Mouse (Mus musculus) granulocyte monocyte progenitor cell, adult 5-6 weeks (primary cell): ENCODE data around the gene Foxi2. TPM values are rescaled to one million over a fixed set of nuclear protein-coding genes. Genes with fewer than 3 reads are reported as not detected.

Experiments
- ATAC-seq: replicated peaks from 2 replicates; pipeline ENCODE4 v1.8.0; 2016; ENCODE audit warnings: mild to moderate bottlenecking, moderate TSS enrichment, inconsistent platforms; ENCODE audit not compliant: poor library complexity, severe bottlenecking
- total RNA-seq, 2 experiments: library from RNA; stranded (forward) in 1 of 2; stranded (reverse) in 1 of 2; fragments of 200-712, 200-1000 nt in 1 of 2; fragments of >200 nt in 1 of 2; fragmentation: Nextera tagmentation in 1 of 2; gene quantifications; 2 replicates each; pipeline ENCODE4 v1.2.3; 2014 to 2017

The Foxi2 gene
- total RNA-seq (2014; fragmentation: Nextera tagmentation) = not detected in 2 replicates
- not detected in 2 replicates for total RNA-seq (2017)

DNA sequence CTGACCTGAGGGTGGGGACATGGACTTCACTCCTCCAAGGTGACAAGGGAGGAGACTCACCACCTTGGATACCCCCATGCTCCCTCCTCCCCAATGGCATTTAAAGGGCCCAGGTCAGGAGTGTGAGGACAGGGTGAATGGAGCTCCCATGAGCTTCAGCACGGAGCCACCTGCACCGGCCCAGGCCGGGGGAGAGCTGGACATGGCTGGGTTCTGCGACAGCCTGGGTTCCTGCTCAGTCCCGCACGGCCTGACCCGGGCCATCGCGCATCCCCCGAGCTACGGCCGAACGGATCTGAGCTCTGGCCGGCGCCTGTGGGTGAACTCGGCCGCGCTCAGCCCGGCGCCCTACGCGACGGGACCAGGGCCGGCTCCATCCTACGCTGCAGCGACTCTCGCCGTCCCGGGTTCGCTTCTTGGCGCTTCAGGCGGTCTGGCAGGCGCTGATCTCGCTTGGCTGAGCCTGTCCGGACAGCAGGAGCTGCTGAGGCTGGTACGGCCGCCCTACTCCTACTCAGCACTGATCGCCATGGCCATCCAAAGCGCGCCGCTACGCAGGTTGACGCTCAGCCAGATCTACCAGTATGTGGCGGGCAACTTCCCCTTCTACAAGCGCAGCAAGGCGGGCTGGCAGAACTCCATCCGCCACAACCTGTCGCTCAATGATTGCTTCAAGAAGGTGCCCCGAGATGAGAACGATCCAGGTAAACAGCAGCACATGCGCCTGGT is at the start of gene Foxi2:
Foxi2 (plus strand) TSS at position 72 of the 729 bp plus-strand sequence.
- ATAC-seq = peak; percentile 48

DNA sequence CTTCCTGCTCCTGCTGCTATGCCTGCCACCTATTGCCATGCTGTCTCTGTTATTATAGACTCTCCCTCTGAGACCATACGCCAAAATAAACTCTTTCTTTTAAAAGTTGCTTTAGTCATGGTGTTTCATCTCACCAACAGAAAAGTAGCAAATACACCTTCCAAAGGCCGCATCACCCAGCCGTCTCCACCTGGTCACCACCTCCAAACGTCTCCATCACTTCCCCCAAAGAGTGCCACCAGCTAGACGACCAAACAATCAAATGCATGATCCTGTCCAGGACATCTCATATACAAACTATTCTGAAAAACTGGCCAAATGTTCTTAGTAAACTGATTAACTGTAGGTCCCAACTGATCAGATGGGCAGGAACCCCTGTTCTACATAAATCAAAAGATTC is 45.5 kb upstream of the Foxi2 start:
- ATAC-seq = no peak

DNA sequence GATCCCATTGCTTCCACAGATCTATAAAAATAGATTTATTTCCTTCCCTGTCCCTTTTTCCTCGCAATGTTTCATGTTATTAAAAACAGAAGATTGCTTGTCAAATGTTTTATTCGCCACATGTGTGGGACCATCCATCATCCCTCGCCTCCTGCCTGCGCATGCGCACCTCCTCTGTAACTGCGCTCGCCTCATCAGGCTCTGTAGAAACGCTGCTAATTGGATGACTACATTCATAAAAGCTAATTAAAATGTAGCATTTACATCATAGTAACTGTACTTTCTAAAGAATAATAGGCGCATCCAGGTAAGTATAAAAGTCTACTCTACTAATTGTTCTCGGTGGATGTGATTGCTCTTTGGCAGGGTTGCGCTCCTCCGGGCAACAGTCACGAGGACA is 34.1 kb upstream of the Foxi2 start:
- no peak for ATAC-seq

DNA sequence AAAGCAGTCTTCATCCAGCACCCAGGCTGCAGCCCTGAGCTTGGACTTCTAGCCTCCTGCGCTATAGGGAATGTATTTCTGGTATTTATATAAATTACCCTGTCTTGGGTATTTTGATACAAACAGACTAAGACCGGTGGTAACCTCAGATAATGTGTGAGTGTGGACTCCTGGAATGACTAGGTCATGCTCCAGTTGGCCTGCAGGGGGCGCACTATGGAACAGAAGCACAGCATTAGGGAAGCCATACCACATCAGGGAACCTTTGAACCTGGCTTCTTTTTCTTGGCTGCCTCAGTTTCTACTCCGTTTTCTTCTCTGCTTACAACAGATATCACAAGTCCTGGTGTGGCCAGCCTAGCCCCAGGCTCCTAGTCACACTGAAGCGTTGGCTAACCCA is 33.2 kb upstream of the Foxi2 start:
- ATAC-seq = no peak; the same call in 1 of the 2 replicates

DNA sequence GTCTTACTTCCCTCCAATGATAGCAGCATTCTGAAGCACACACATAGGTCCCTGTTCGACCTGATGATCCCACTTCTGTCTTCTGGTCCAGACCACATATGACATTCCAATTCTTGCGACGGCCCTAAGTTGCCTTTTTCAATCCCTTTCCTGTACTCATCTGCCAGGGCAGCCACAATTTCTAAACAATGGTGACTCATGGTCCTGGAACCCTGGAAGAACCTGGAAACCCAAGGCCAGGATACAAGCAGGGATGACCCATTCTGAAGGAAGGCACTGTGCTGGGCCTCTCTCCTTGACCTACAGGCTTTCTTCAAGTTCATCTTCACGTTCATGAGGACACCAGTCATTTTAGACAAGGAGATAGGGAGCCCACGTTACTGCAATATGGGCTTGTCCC is 31.8 kb upstream of the Foxi2 start:
- ATAC-seq = no peak

DNA sequence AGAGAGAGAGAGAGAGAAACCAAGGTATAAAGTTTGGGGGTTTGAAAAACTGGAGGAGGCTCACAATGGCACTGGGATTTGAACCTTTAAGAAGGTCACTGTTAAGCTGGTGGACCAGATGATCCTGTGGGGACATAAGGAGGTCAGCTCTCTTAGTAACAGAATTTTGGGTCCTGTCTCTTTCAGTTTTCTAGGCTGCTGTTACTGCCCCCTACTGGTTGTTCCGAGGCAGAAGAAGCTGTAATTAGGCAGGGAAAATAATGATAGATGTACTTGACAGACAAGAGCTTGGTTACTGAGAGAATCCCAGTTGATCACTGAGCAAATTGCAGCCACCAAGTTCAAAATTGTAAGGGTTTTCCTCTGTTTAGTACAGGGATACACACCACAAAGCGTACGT is 21.1 kb upstream of the Foxi2 start:
- ATAC-seq = no peak

DNA sequence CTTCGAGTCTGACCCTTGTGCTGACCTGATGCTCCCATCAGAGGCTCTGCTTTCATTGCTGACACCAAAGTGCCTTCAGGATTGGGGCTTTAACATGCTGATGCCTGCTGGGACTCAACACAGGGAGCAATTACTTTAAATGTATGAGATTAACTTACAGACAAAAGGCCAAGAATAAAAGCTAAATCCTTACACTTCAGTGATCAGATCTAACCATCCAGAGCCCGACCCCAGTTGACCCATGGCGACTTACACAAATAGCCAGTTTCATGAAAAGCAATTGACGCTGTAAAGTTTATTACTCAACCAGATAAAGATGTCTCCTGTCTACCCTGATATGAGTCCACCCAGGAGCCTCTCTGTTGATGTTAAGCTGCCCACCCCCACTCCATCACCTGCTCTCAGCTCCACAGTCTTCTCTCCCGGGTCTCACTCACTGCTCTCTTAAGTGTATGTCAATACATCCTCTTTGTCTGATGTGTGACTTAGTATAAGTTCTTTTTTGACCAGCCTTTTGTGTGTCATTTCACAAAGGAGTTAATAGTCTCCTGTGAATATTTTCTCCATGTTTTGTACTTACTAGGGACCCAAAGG is 17.1 kb upstream of the Foxi2 start:
- no peak for ATAC-seq

DNA sequence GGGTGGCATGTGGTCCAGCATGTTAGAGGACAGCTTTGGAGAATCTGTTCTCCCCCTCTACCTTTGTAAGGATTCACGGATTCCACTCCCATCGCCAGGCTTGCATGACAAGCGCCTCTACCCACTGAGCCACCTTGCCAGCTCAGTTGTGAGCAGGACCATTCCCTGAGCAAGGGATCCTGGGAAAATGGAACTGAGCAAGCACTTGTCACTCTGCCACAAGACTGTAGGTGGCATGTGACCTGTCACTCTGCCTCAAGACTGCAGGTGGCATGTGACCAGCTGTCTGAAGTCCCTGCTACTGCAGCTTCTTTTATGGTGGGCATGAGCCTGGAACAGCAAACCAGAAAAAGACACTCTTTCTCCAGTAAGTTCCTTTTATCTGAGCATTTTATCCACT is 15.7 kb upstream of the Foxi2 start:
- no peak for ATAC-seq

DNA sequence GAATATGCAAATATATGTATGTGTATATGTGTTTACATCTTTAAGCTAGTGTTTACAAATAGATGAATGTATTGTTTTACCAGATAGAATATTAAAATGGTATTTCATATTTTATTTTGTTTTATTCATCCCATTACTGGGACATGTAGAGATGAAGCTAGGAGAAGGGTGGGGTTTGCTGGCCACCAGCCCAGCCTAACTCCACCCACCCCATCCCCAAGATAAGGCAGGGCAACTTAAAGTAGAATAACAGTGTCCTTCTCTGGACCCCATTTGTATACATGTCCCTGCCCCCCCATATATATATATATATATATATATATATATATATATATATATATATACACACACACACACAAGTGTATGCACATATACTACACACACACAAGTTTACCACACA is 14.9 kb upstream of the Foxi2 start:
- no peak for ATAC-seq

DNA sequence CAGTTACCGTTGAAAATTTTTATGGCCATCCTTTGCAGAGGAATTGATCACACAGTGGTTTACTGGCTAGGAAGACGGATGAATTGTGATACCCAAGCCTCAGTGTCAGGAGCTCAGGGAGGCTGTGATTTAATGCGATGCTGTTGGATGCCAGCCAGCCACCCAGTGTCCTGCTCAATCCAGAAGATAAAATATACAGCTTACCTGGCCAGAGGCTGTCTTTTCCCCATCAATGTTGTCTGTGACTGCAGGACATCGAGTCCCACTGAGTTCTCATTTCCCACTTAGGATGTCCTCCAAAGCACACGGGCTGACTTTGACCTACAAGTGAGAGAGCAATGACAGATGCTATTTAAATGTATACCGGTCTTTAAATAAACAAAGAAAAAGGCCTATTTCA is 13.0 kb upstream of the Foxi2 start:
- no peak for ATAC-seq

DNA sequence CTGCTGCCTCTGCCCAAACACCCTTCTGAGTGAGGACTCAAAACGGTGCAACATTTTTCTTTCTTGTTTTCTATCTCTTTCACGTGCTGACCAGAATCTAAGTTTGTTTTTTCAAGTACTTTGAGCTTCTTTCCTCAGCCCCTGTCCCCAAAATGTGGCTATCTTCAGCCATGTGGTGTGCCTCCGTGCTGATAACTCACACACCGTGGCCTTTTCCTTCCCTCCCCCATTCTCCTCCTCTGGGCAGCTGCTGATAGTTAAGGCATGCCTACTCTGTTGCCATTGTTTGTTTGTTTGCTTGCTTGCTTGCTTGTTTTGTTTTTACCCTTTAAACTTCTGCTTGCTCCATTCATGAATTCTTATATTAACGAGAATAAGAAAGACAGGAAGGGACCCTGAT is 12.2 kb upstream of the Foxi2 start:
- no peak for ATAC-seq

DNA sequence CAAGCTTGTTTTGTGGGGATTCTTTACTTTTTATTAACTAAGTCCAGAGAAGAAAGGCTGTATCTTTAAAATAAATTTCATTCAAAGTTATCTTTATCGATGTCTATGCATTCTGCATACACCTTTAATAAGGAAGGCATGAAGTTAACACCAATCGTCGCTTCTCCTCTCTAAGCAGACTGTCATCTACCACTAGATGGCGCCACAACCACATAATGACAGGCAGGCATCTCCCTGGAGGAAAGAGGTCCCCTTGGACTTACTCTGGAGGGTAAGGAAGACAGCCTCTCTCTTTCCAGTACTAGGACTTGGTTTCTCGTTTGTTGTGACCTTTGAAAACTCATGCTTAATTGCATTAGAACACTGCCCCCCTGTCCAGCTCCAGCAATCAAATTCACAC is 6.7 kb upstream of the Foxi2 start:
- ATAC-seq = peak; percentile 72

DNA sequence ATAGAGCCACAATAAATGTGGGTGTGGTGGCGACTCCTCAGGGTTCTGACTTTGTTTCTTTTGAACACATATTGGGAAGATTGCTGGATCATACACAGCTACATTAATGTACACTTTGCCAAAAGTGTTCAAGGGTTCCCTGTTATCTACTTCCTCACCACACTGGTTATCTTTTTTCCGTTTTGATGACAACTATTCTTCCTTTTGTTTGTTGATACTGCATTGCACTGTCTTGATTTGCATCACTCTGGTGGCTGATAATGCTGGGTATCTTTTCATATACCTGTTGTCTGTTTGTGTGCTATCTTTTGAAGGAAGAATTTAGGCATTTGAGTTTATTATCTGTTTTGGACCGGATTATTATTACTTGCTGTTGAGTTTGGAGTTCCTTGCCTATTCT is 3.3 kb upstream of the Foxi2 start:
- ATAC-seq = no peak

DNA sequence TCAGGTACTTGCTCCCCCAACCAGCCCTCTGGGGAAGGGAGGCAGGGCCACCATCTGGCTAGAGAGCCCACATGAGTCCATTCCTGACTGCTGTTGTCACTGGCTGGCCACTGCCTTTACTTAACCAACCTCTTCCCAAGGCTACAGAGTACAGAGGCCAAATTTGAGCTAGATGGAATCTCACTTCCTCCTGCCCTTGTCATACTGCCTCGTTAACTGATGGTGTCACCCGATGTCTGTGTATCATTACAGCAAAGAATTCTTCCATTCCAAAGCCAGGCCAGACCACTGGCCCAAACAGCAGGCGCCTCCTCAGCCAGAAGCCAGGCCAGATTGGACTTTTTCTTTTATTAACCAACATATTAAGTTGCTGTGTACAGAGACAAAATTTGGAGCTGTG is 1.6 kb upstream of the Foxi2 start:
- no peak for ATAC-seq

DNA sequence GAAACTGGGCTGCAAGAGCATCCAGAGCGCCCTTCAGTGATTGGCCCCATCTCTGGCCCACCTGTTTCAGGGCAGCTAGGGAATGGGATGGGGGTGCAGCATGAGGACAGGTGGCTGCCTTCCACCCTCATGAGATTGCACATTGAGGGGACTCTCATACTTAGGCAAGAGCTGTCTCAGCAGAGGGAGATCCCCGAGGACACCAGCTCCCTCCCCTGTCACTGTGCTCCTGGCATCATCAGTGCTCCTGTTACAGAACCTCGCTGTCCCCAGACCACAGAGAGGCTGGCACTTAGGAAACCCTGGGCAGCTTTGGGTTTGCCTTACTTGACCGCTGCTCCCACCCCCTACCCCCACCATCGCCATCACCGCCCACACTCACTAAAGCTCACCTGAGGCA is 2.2 kb downstream of the Foxi2 start:
- no peak for ATAC-seq

DNA sequence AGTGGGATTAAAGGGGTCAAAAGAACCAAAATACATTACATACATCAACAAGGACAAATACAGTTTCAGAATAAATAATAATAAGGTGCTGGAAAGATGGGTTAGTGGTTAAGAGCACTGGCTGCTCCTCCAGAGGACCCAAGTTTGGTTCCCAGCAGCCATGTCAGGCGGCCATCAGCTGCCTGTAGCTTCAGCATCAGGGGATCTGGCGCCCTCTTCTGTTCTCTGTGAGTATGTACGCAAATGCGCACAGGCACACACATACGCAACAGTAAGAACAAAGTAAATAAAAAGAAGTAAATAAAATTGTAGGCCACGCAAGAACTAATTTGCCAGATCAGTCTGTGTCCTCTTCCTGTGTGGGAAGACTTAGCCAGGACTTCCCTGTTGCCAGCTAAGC is 18.7 kb downstream of the Foxi2 start:
- ATAC-seq = no peak

DNA sequence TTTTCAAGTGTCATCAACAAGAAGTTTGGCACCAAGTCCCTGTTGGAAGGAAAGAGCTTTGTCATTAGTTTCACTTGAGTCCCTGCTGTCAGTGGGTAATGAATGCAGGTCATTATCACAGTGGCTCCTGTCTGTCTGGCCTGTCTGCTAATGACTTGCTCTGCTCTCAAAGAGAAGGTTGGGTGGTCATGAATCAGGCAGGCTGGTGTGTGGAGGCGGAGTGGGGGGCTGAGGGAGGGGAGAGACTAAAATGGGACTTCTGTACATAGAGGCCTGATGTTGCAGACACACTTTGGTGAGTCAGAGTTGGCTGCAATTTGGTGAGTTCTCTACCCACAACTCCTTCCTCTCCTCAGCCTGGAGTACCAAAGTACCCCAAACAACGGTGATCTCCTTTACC is 20.8 kb downstream of the Foxi2 start:
- no peak for ATAC-seq

DNA sequence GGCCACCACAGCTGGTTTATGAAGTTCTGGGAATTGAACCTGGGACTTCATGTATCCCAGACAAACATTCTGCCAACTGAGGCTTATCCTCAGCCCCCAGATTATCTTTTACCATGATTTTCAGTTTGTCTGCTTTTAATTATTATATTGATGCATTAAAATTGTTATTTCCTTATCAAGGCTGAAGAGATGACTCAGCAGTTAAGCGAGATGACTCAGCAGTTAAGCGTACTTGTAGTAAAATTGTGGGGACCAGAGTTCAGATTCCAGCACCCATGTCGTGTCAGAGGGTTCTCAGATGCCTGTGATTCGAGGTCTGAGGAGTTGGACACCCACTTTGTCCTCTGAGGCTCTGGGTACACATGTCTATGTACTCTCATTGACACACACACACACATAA is 33.8 kb downstream of the Foxi2 start:
- no peak for ATAC-seq

DNA sequence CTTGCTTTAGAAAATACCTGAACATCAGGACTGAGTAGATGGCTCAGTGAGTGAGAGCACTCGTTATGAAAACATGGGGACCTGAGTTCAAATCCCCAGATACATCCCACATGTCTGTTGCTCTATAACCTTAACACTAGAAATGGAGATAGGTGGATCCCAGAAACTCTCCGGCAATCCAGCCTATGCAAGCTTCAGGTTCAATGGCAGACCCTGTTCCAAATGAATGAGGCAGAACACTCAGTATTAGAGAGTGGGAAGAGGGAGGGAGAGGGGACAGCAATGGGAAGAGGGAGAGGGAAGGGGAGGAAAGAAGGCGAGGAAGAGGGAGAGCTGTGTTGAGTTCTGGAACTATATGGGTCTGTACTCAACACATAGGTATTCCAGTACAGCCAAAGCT is 41.2 kb downstream of the Foxi2 start:
- no peak for ATAC-seq

DNA sequence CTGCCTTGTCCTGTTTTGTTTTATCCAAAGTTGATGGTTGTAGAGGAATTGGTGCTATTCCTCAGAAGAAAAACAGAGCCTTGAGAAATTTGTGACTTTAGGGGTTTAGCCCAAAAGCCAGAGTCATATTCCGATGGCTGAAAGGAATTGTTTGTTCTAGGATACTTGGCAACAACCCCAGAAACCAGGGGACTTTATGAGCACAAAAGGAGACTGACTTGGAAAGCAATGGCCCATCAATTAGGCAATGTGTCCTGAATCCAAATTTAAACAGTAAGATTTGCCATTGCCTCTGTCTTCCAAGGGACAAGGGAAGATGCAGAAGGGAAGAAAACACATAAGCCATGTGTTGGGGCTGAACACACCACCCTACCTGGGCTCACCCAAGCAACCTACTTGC is 42.3 kb downstream of the Foxi2 start:
- ATAC-seq = no peak

DNA sequence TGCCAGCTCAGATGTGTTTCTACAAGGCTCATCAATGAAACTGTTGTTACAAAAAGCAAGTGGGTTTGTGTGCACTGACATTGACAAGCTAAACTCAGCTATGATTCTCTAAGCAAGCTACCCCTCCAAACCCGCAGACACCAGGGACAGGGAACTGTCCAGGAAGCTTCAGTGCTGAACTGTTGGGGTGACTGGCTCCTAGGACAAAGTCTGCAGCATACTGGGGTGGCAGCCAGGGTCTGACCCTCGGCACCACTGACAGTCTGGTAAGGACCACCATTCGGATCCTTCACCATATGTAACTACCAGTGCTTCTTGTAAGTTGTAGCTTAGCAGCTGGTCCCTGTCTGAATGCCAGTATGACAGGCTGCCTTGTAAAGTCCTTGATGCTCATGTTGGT is 43.6 kb downstream of the Foxi2 start:
- ATAC-seq = no peak
